Mouse (Mus musculus): ENCODE results near the gene Ninj2.
A peak's percentile ranks its signal among the peaks of the same experiment; 100 is the strongest.
"Not testable (repeated sequence)": the region's sequence is repeated elsewhere in the genome, so short reads cannot be mapped to it uniquely, and the experiment has no call there.

Gene Ninj2

GRCm38 (mm10) chr6:120093100-120093499 is at the start of gene Ninj2:
Ninj2 (plus strand) TSS chr6:120093350.
- DNase-seq (ENCODE audit: inconsistent ontology term), result peak; percentile 43

GRCm38 (mm10) chr6:120045406-120045805 is 47.7 kb upstream of the Ninj2 start:
- peak; percentile 43 for DNase-seq (ENCODE audit: inconsistent ontology term)

GRCm38 (mm10) chr6:120047705-120048292 is 45.4 kb upstream of the Ninj2 start:
- no peak for DNase-seq (ENCODE audit: inconsistent ontology term)

- DNase-seq (ENCODE audit: inconsistent ontology term), result no peak
These were observed 38.7 kb upstream of the Ninj2 start for GRCm38 (mm10) chr6:120054412-120054811.

DNA sequence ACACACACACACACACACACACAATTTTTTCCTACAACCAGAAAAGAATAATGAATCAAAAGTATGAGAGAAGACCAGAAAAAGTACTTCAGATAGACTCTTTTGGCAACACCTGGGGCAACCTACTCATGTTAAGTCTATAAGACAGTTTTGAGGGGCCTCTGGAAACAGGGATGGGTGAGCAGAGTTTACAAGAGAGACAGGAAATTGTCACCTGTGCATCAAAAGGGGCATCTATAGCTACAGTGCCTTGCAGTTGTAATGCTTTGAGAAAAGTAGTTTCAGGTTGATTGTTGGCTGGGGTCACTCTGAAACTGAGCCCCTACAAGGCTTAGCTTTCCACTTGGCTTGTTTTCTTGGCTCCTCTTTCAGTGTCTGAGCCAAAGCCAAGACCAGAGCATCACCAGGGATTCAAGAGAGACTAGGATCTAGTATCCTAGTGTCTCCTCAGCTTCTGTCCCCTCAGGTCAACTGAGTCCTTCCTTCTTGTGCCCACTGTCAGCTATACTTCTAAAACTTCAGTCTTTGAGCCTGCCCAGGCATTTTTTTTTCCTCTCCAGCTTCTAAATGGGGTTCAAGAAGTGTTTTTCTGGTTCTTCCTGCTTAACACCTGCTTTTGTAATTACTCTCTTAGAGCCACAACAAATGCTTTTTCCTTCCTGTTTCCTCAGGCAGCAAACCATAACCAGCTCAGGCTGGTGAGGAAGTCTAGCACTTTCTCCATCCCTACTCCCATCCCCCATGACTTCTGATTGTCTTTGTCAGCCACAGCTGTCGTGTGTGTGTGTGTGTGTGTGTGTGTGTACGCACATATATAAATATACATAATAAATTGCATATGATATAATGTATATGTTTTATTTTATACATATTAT is 37.2 kb upstream of the Ninj2 start:
- no peak for DNase-seq (ENCODE audit: inconsistent ontology term)

DNA sequence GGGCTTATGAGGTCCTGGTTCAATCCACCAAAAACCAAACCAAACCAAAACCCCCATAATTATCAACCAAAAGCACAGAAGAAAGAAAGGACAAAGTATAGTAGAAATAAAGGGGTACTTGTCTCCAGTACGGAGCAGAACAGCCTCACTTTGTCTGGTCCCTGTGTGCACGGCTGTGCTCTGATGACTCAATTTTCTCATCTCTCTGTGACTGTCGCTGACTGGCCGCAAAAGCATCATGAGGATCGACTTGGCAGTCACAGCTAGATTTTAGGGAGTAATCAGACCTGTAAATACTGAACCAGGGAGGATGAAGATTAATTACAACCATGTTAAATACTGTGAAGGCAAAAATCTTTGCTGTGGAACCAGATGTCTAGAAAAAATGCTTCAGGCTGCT is 30.2 kb upstream of the Ninj2 start:
- no peak for DNase-seq (ENCODE audit: inconsistent ontology term)

GRCm38 (mm10) chr6:120064627-120065026 is 28.5 kb upstream of the Ninj2 start:
- no peak for DNase-seq (ENCODE audit: inconsistent ontology term)

DNA sequence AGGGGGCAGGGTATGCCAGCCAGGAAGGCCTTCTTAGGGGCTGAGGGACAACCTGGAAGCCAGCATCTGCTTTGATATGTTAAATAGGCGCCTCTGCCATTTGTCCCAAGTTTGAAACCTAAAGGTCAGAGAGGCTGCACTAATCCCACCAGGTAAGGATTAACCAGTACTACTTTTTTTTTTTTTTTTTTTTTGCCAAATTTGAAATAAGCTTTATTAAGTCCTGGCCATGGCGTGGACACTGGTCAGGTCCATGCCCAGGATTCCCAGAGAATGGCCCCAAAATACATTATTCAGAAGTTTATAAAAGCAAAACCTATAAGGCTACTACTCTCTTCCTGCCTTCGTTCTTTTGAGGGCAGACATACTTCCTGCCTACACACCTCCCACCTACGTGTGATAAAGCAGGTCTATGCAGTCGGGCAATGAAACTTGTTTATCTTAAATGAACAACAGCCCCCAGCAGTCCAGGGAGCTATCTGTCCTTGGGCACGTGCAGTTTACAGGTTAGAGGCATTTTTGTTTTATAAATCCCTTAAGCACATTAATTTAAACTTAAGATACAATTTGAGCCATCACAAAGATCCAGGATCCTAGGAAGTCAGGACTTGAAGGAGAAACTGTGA is 27.5 kb upstream of the Ninj2 start:
- no peak for DNase-seq (ENCODE audit: inconsistent ontology term)

DNA sequence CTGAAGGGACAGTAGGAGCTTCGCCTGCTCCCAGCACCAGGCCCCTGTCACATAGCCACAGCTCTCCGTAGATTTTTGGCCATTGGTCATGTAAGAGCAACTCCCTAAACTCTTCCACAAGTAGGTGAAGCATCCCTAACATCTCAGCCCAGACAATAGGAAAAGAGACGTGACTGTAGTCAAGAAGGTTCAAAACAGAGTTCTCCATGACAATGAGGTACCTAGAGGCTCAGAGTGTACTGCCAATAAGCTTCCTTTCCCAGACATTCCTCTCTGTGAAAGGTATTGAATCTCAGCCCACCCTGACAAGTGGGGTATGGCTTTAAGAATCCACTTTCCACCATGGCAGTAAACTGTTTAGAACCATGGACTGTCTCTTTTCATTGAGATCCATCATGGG is 23.6 kb upstream of the Ninj2 start:
- no peak for DNase-seq (ENCODE audit: inconsistent ontology term)

DNA sequence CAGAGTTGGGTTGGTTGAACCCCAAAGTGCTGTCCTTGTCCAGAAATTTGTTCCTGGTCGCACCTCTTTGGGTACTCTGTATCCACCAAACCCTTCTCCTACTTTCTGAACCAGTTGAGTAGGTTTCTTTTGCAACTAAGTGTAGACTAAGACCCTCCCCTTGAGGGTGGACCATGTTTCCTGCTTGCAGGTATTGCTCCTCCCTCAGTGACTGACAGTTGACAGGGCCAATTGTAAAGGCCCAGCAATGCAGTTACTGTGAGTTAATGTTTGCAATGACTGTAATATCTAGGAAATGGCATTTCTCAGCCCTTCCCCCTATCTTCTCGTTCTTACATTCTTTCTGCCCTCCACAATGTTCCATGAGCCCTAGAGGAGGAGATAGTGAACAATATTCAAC is 20.5 kb upstream of the Ninj2 start:
- no peak for DNase-seq (ENCODE audit: inconsistent ontology term)

GRCm38 (mm10) chr6:120076619-120077450 is 16.3 kb upstream of the Ninj2 start:
- DNase-seq (ENCODE audit: inconsistent ontology term), result no peak

DNA sequence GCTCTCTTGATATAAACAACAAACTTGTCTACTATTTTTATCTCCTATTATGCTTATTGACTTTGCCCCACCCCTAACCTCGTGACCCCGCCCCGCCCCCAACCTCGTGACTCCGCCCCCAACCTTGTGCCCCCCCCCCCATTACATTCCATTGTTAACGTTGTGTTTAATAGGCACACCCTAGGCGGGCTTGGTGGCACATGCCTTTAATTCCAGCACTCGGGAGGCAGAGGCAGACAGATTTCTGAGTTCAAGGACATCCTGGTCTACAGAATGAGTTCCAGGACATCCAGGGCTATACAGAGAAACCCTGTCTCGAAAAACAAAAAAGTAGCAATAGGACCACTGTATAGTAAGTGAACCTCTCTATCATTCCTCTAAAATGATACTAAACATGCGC is 13.6 kb upstream of the Ninj2 start:
- no peak for DNase-seq (ENCODE audit: inconsistent ontology term)

DNA sequence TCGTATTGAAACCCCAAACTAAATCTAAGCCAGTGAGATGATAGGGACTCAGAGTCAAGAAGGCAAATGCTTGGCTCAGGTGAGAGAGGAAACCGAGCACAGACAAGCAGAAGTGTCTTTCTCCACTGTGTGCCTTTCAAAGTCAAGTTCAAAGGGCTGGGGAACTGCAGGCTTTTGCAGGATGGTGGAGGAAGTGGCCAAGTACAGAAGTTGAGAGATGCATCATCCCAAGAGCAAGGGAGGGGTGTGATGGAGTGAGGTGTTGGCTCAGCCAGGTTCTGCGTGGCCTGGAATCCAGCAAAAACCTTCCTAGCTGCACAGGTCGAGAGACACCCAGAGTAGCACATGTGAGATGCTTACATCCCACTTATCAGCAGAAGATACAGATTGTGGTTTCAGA is 11.6 kb upstream of the Ninj2 start:
- no peak for DNase-seq (ENCODE audit: inconsistent ontology term)

DNA sequence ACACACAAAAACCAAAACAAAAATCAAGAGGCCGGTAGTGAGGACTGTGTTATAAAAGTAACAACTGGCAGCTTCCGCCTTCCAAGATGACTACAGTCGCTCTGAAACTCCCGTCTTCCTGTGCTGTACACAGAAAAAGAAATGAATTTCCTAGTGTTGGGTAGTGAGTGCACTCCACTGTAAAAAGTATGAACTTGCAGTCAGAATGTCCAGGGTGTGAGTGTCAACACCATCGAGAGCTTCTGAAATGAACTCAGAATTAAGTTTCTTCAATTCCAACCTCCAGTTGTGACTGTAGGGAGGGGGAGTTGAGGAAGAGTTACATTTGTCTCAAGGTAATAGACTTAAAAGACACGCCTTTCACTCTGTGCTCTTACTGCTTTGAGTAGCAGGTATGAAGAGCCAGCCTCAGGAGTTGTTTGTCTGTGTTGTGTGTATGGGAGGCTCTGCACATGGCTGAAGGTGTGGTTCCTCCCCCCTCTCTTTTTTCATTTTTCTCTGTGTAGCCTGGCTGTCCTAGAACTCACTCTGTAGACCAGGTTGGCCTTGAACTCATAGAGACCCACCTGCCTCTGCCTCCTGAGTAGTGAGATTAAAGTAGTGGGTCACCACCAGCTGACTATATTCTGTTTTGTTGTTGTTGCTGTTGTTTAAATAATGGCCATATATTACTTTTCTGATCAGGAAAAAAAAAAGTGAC is 10.7 kb upstream of the Ninj2 start:
- no peak for DNase-seq (ENCODE audit: inconsistent ontology term)

GRCm38 (mm10) chr6:120082951-120083411 is 10.2 kb upstream of the Ninj2 start:
- no peak for DNase-seq (ENCODE audit: inconsistent ontology term)

DNA sequence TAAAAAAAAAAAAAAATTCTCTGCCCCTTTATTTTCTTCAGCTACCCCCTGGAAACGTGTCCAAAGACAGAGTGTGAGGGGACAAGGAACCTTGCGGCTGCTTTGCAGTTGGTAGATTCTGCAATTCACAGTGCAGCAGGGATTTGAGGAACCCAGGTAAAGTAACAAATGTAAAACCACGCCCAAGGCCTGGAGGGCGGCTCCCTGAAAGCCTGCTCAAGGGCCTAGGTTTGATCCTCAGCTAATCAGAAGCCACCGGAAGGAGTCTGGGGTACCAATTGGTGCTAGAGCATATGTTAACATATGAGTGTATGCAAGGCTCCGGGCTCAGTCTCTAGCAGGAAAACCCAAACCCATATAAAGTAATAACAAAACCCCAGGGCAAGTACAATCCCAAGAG is 9.7 kb upstream of the Ninj2 start:
- DNase-seq (ENCODE audit: inconsistent ontology term), result no peak

DNA sequence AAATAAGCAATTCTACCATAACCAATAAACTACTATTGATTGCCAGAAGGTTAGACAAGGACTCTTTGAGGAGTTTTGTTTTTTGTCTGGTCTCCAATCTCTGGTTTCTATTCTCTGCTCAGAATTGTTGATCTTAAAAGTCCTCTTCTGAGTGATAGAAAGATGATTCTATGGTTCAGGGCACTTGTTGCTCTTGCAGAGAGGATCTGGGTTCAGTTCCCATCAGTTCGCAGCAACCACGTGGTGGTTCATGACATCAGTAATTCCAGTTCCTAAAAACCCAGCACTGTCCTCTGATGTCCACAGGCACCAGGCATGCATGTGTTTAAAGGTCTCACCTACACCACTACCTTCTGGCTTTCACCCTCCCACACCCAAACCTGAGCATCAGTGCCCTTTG is 8.2 kb upstream of the Ninj2 start:
- no peak for DNase-seq (ENCODE audit: inconsistent ontology term)

DNA sequence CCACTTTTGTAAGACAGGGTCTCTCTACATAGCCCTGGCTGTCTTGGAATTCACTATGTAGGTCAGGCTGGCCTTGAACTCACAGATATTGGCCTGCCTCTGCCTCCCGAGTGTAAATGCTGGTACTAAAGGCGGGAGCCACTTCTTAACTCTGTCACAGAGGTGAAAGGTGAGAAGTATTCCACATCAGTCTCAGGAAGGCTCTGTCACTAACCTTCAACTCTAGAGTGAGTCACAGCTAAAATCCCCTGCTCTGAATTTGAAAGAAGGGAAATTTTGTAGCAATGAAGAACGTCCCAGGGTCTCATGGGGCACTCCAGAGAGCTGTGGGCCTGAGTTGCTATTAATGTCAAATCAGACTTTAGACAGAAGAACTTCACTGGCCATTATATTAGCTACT is 7.3 kb upstream of the Ninj2 start:
- no peak for DNase-seq (ENCODE audit: inconsistent ontology term)

- DNase-seq (ENCODE audit: inconsistent ontology term), result not testable (repeated sequence)
These were observed 6.1 kb upstream of the Ninj2 start for GRCm38 (mm10) chr6:120087041-120087440.

DNA sequence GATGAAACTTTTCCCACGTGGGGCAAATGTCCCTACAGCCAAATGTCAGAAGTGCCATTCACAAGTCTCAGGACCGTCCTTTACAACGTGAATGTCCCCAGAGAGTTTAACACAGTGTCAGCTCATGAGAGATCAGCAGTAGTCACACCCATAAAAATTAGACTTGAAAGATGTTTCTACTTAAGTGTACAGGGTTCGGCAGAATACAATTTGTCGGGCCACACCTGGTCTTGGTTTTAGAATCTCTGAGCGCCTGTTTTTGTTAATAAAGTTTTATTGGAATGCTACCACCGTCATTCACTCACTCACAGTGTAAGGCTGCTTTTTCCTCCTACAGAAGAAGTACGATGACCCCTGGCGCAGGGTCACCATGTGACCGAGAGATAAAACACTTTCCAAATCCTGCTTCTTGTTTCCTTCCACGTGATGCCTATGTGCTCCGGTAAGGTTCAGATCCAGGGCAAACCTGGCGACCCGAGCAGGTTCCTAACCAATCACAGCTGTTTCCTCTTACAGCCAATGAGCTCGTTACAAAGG is 2.4 kb upstream of the Ninj2 start:
- DNase-seq (ENCODE audit: inconsistent ontology term), result no peak

DNA sequence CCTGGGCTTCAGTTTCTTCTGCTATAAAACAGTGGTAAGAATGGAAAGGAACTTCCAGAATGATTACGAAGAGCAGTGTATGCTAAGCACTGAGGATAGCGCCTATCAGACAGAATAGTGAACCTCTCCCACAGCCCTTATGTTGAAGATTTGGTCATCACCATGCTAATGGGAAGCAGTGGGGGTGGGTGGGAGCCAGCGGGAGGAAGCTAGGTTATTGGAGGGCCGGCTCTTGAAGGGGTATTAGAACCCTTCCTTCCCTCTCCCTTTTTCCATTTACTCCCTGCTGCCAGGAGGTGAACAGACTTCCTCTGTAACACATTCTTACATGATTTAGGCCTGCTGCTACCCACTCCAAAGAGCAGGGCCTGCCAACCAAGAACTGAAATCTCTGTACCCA is 1.2 kb upstream of the Ninj2 start:
- no peak for DNase-seq (ENCODE audit: inconsistent ontology term)

Data from Muller cell, postnatal 12 days (primary cell).